Mouse (Mus musculus): ENCODE measurements around the gene Chmp2a. TPM values are rescaled to one million over a fixed set of nuclear protein-coding genes. Genes with fewer than 3 reads are reported as not detected.

The Chmp2a gene
- polyA plus RNA-seq, 1 experiment from 2014 or later, result 179 TPM

GRCm38 (mm10) chr7:13014275-13014839, 20.2 kb downstream of the Chmp2a start:
- Histone ChIP-seq H3K4me1 (peaks cover 5% of the 10 kb centered on the region), H3K27me3 (no peaks in the 10 kb centered on the region), H3K9me3 (replicated peaks) (no peaks in the 10 kb centered on the region), H3K27ac (replicated peaks) (no peak overlapping the region), H3K9ac (no peak overlapping the region), H3K4me3 (replicated peaks) (no peak overlapping the region), H3K4me2 (replicated peaks) (no peak overlapping the region), H3K36me3 (no peaks in the 10 kb centered on the region)
- no peak for ATAC-seq (ENCODE audit: insufficient number of reproducible peaks, low FRiP score, low TSS enrichment, low read depth)
- WGBS, result 29% methylated on average over 6 of the region's 6 CpGs

DNA sequence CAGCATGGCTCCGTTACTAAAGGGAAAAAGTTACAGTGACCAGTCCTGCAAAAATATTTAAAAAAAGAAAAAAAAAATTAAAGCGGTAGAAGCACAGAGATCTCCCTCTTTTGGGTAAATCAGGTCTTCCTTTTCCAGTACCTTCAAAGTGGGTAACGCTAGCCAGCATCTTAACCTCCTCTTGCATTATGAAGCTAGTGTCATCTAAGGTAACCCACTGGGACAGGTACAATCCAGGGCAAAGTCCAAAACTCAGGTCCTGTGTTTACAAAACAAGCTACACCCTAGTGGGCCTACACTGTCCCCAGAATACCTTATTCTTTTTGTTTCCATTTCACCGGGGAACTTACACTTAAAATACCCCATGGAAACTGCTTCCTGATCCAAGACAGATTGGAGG, 20.9 kb downstream of the Chmp2a start:
- no peak overlapping the region for H3K9ac ChIP-seq
- peaks cover 12% of the 10 kb centered on the region for H3K4me1 ChIP-seq
- no peak overlapping the region for H3K4me3 ChIP-seq (replicated peaks)
- no peaks in the 10 kb centered on the region for H3K27me3 ChIP-seq
- no peak for ATAC-seq (ENCODE audit: insufficient number of reproducible peaks, low FRiP score, low TSS enrichment, low read depth)
- H3K9me3 ChIP-seq (replicated peaks), result no peaks in the 10 kb centered on the region
- no peak overlapping the region for H3K27ac ChIP-seq (replicated peaks)
- 57% methylated on average over 4 of the region's 4 CpGs for WGBS
- no peak overlapping the region for H3K4me2 ChIP-seq (replicated peaks)
- H3K36me3 ChIP-seq, result no peaks in the 10 kb centered on the region

- ATAC-seq (ENCODE audit: insufficient number of reproducible peaks, low FRiP score, low TSS enrichment, low read depth), result no peak
- Histone ChIP-seq H3K4me2 (replicated peaks) (peak within 1 kb of the TSS; percentile 71), H3K9ac (peak within 1 kb of the TSS; percentile 86), H3K9me3 (replicated peaks) (no peaks in the 10 kb centered on the region), H3K4me1 (peaks cover 30% of the 10 kb centered on the region), H3K36me3 (peaks cover 28% of the 10 kb centered on the region), H3K27ac (replicated peaks) (peak within 1 kb of the TSS; percentile 98), H3K27me3 (no peaks in the 10 kb centered on the region), H3K4me3 (replicated peaks) (peak within 1 kb of the TSS; percentile 81)
- WGBS, result 19% methylated on average over 26 of the region's 26 CpGs
Measured at GRCm38 (mm10) chr7:13010005-13010908, 24.4 kb downstream of the Chmp2a start, which contains the start of gene Zbtb45. Zbtb45 (minus strand) TSS chr7:13010034.

DNA sequence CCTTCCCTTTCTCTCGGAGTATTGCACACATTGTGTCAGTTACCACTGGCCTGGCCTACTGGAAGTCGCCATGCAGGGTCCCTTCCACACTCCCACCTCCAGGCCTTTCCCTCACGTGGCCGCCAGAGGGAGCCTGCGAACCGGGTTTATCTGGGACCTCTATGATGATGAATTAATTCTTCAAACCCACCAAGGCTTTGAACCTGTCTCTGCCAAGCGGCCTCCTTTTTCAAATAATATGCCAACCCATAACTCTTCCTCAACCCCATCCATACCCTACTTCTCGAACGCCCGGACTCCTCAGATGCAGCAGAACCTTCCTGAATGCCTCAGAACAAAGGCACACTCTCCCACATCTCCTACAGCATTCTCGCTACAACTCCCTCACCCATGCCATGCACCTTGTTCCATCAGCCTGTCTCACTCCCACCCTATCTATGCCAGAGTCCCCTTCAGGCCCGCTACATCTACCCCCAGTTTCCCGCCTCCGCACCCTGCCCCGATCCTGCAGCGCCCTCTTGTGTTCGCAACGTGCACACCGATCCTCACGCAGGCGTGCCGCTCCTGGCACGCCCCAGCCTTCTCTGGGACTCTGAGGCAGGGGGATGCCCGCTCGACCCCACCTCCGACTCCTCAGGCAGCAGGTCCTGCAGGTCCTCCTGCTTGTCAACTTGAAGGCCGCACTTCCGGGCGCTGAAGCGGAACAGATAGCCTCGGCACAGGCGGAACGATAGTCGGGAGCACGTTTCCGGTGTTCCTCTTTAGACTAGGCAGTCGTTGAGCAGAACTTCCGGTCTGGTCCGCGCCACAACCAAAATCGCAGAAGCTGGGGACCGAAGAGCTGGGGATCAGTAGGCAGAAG, 25.2 kb downstream of the Chmp2a start:
- ATAC-seq (ENCODE audit: insufficient number of reproducible peaks, low FRiP score, low TSS enrichment, low read depth), result peak; percentile 89

GRCm38 (mm10) chr7:13007341-13008092, 27.1 kb downstream of the Chmp2a start:
- H3K9ac ChIP-seq, result 0 out of 2 replicates have a peak overlapping the region, but pooled peaks have one; percentile 12
- H3K4me2 ChIP-seq (replicated peaks), result no peak overlapping the region
- whole genome bisulfite sequencing, result 53% methylated on average over 57 of the region's 57 CpGs

More for the DNA sequence above, 25.2 kb downstream of the Chmp2a start:
- Histone ChIP-seq H3K36me3 (peaks cover 35% of the 10 kb centered on the region), H3K4me2 (replicated peaks) (peak overlapping the region; percentile 71), H3K4me1 (peaks cover 30% of the 10 kb centered on the region), H3K9me3 (replicated peaks) (no peaks in the 10 kb centered on the region), H3K4me3 (replicated peaks) (peak overlapping the region; percentile 81), H3K27me3 (no peaks in the 10 kb centered on the region), H3K9ac (peak overlapping the region; percentile 86), H3K27ac (replicated peaks) (peak overlapping the region; percentile 98)
- WGBS, result under 1% methylated on average over 42 of the region's 42 CpGs

DNA sequence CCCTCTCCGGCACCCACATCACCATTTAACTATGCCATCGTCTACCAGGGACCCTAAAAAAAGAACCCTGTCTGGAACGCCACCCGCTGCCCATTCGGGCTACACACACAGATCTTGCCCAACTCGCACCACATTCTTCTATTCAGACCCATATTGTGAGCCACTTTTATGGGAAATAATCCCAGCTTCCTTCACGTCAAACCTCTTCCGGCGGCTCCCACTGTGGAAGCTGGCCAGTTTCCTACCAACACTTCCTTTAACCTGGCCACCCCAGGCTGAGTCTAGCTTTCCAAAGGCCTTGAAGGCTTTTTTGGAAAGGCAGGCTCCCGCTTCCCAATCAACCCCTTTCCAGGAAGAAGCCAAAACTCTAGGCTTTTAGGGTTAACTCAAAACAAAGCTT, 28.1 kb downstream of the Chmp2a start:
- Histone ChIP-seq H3K27me3 (no peaks in the 10 kb centered on the region), H3K4me2 (replicated peaks) (no peak overlapping the region), H3K36me3 (peaks cover 35% of the 10 kb centered on the region), H3K4me1 (peaks cover 30% of the 10 kb centered on the region), H3K9ac (no peak overlapping the region), H3K27ac (replicated peaks) (no peak overlapping the region), H3K4me3 (replicated peaks) (no peak overlapping the region), H3K9me3 (replicated peaks) (no peaks in the 10 kb centered on the region)
- no peak for ATAC-seq (ENCODE audit: insufficient number of reproducible peaks, low FRiP score, low TSS enrichment, low read depth)
- 85% methylated on average over 10 of the region's 10 CpGs for whole genome bisulfite sequencing

More at GRCm38 (mm10) chr7:13007341-13008092, 27.1 kb downstream of the Chmp2a start:
- H3K4me1 ChIP-seq, result peaks cover 30% of the 10 kb centered on the region
- H3K36me3 ChIP-seq, result peaks cover 35% of the 10 kb centered on the region
- H3K9me3 ChIP-seq (replicated peaks), result no peaks in the 10 kb centered on the region
- H3K27ac ChIP-seq (replicated peaks), result no peak overlapping the region
- H3K4me3 ChIP-seq (replicated peaks), result no peak overlapping the region
- no peaks in the 10 kb centered on the region for H3K27me3 ChIP-seq
- no peak for ATAC-seq (ENCODE audit: insufficient number of reproducible peaks, low FRiP score, low TSS enrichment, low read depth)

DNA sequence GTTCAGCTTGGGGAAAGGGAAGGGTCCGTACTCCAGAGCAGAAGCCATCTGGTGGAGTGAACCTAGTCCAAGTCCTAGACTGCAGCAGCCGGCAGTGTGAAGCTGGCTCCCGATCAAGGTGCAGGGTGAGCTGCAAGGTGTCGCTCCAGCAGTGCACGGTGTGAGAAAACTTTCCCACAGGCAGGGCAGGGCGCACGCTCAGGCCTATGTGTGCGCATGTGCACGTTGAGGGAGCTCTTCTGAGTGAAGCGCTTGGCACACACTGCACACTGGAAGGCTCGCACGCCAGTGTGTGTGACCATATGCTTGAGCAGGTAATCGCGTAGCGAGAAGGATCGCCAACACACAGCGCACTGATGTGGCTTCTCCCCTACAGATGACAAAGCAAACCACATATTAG, 28.6 kb downstream of the Chmp2a start:
- peaks cover 35% of the 10 kb centered on the region for H3K36me3 ChIP-seq
- H3K4me1 ChIP-seq, result peaks cover 30% of the 10 kb centered on the region

GRCm38 (mm10) chr7:13003380-13003779, 31.2 kb downstream of the Chmp2a start:
- 72% methylated on average over 5 of the region's 5 CpGs for WGBS
- H3K4me1 ChIP-seq, result peaks cover 15% of the 10 kb centered on the region
- H3K27me3 ChIP-seq, result no peaks in the 10 kb centered on the region
- no peak for ATAC-seq (ENCODE audit: insufficient number of reproducible peaks, low FRiP score, low TSS enrichment, low read depth)
- H3K36me3 ChIP-seq, result peaks cover 35% of the 10 kb centered on the region
- H3K27ac ChIP-seq (replicated peaks), result no peak overlapping the region
- no peak overlapping the region for H3K4me2 ChIP-seq (replicated peaks)
- H3K9ac ChIP-seq, result no peak overlapping the region
- no peak overlapping the region for H3K4me3 ChIP-seq (replicated peaks)
- no peaks in the 10 kb centered on the region for H3K9me3 ChIP-seq (replicated peaks)

More for the DNA sequence above, 28.6 kb downstream of the Chmp2a start:
- Histone ChIP-seq H3K9ac (no peak overlapping the region), H3K9me3 (replicated peaks) (no peaks in the 10 kb centered on the region), H3K4me3 (replicated peaks) (no peak overlapping the region), H3K27me3 (no peaks in the 10 kb centered on the region), H3K27ac (replicated peaks) (no peak overlapping the region), H3K4me2 (replicated peaks) (no peak overlapping the region)
- 88% methylated on average over 17 of the region's 17 CpGs for WGBS
- ATAC-seq (ENCODE audit: insufficient number of reproducible peaks, low FRiP score, low TSS enrichment, low read depth), result no peak

GRCm38 (mm10) chr7:13001584-13001983, 33.0 kb downstream of the Chmp2a start:
- H3K36me3 ChIP-seq, result peaks cover 19% of the 10 kb centered on the region
- no peak overlapping the region for H3K4me2 ChIP-seq (replicated peaks)
- ATAC-seq (ENCODE audit: insufficient number of reproducible peaks, low FRiP score, low TSS enrichment, low read depth), result no peak
- H3K9me3 ChIP-seq (replicated peaks), result no peaks in the 10 kb centered on the region
- H3K4me1 ChIP-seq, result no peaks in the 10 kb centered on the region
- WGBS, result 70% methylated on average over 1 of the region's 1 CpGs
- H3K9ac ChIP-seq, result no peak overlapping the region
- H3K27ac ChIP-seq (replicated peaks), result no peak overlapping the region
- H3K4me3 ChIP-seq (replicated peaks), result no peak overlapping the region
- no peaks in the 10 kb centered on the region for H3K27me3 ChIP-seq

- no peak within 1 kb of the TSS for H3K4me2 ChIP-seq (replicated peaks)
- 70% methylated on average over 3 of the region's 3 CpGs for WGBS
- no peak for ATAC-seq (ENCODE audit: insufficient number of reproducible peaks, low FRiP score, low TSS enrichment, low read depth)
Measured at GRCm38 (mm10) chr7:12998851-12999250, 35.8 kb downstream of the Chmp2a start, which contains the start of gene Trim28. Trim28 (plus strand) TSS chr7:12999114.

More at GRCm38 (mm10) chr7:12998851-12999250, 35.8 kb downstream of the Chmp2a start, which contains the start of gene Trim28:
- Histone ChIP-seq H3K4me3 (replicated peaks) (no peak within 1 kb of the TSS), H3K36me3 (no peaks in the 10 kb centered on the region; the same call in 1 of the 2 replicates), H3K9ac (no peak within 1 kb of the TSS), H3K9me3 (replicated peaks) (no peaks in the 10 kb centered on the region), H3K27ac (replicated peaks) (no peak within 1 kb of the TSS), H3K4me1 (no peaks in the 10 kb centered on the region), H3K27me3 (no peaks in the 10 kb centered on the region)

Data from embryonic facial prominence, embryonic 15.5 days (tissue).